Mouse (Mus musculus) c-Kit-negative CD71-positive TER-119-positive erythroid progenitor cells, embryonic 14.5 days (primary cell): ENCODE results near the gene Nfasc.

Experiments used
- DNase-seq: peaks from one replicate; pipeline ENCODE4 v3.0.0-alpha.2; 2013; ENCODE audit warnings: low read depth, low spot score

Nfasc gene

DNA sequence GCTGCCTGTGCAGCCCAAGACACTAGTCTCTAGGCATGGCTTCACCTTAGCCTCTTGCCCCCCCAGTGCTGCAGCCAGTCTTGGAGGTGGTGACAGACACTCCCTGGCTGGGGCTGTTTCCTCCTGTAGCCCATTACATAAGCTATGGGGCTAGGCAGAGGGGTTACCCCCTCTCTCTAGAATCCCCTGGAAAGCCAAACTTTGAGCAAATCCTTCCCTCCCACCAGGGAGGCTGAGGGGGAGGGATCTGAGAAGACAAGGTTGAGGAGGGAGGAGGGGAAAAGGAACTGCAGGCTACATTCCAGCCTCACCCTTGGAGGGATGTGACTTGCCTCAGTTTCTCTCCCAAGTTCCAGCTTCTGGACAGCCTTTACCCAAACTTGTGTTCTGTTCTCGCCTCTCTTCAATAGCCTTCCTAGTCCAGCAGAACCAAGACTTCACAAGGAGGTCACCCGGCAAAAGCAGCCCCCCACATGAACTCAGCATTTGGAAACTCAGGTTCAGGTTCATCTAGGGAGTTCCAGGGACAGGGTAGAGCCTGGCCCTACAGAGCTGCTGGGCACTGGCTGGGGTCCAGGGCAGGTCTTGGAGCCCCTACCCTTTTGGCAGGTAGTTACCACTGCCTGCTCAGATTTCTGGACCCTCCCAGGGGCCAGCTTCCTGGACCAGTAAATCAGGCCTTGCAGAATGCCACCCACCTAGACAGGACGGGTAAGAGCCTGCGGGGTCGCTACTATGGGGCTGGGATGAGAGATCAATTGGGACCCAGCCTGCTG is 199.6 kb downstream of the Nfasc start:
- DNase-seq = no peak

DNA sequence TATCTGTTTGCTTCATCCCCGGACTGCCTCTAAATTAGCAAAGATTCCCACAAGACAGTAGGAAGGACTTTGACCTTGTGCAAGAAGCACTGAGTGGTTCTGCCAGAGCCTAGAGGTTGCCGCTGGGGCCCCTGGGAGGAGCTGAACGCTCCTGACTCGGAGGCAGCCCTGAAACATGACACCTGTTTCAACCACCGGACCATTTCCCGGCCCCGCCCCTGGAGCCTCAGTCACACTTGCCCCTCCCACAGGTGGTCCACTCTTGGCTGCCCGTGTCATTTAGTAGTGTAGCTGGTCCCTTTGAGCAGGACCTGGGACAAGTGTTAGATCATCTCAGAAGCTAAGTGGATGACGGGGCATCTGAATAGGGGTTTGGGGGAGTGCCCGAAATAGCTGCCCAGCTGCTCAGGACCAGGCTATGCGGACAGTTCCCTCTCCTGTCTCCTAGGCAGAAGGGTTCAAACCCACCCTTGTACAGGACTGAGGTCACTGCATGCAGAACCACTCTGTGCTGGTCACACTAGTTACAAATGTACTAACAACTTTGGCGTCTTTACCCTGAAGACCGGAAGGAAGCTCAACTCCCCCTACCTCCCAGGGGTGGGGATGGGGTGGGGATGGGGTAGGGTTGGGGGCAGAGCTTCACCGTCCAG is 200.3 kb downstream of the Nfasc start:
- no peak for DNase-seq

DNA sequence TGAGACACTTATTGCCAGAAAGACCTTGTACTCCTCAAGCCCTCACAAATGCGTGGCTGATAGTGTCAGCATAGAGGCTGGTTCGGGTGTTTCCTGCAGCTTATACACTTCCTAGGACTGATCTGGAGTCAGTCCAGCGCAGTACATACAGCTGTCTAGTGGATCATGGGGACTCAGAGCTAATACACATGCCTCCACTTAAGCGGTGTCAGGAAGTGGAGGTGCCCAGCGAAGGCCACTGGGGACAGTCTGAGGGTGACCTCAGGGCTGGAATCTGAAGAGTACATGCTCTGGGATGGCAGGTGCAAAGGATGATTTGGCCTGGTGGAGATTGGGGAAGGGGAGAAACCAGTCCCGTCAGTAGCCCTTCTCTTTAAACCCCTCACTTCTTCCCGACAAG is 200.9 kb downstream of the Nfasc start:
- DNase-seq = no peak

DNA sequence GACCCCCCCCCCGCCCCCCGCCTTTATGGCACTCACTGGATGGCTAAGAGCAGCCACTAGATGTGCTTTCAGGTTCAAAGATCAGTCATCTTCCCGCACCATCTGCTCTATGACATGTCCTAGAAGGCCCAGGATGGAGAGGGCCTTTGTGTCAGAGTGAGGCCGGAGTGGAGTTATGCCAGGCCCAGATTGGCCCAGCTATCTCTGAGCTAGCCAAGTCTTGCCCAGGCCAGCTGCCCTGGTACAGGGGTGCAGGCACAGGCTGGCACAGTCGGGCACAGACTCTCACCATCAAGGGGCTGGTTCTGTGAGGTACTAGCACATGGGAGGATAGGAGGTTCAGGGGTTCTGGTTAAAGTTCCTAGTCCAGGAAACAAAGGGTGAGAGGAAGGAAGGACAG is 203.9 kb downstream of the Nfasc start:
- no peak for DNase-seq

DNA sequence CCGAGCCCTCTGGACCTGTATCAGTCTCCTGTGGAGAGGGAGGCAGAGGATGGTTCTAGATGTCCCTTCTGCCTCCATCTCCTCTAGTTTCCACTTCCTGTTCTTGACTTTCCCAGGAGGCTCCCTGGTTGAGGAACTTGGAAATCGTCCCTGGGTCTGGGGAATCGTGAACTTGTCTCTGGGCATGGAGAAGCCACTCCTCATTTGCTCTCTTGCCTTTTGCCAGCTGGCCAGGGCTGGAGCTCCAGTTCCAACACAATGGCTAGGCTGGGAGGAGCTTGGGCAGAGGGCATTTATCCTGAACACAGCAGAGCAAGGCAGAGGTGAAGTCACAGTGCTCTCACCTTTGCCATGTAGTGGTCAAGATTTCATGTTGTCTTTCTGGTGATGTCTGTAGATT is 205.2 kb downstream of the Nfasc start:
- DNase-seq = no peak

- no peak for DNase-seq
Observed at GRCm38 (mm10) chr1:132535541-132535940, 206.1 kb downstream of the Nfasc start.

- no peak for DNase-seq
Observed at GRCm38 (mm10) chr1:132533840-132534239, 207.8 kb downstream of the Nfasc start.

DNA sequence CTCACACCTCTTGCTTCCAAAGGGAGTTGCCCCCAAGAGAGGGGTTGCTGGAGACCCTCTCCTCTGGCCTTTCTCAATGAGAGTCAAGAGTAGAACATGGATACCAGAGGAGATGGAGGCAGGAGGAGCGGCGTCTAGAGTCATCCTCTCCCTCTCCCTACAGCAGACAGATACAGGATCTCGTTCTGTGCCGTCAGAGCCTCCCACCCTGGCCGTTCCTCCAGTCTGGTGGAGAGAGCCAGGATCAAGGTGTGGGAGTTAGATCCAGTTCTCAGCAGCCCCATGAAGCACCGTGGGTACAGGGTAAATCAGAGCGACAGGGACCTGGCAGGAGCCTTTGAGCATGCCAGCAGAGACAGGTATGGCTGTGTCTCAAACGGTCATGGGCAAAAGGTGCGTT is 209.1 kb downstream of the Nfasc start:
- no peak for DNase-seq

- no peak for DNase-seq
Observed at GRCm38 (mm10) chr1:132530631-132531191, 210.9 kb downstream of the Nfasc start.

DNA sequence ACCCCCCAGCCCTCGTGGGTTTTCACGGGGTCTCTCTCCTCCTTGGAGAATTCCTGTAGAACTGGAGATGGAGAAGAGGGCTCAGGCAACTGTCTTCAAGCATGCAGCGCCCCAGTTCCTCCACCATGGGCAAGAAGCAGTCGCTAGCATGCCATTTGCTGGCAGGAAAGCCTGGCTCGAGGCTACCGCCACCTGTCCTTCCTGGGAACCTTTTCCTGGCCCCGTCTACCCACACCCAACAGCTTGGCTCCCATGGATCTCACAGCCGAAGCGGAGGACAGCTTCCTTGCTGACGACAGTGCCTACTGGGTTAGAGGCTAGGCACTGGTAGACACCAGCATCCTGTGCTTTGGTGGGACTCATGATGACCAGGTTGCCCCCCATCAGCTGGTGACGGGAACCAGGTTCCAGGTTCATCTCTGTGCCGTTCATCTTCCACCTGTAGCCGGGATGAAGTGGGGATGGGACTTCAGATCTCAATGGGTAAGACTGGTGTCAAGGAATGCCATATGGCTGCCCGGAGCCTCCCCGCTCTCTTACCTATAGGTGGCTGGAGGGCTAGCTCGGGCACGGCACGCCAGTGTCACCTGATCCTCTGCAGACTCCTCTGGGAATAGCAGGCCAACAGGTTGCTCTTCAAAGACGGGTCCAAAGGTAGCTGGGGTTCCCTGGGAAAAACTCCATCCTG is 212.8 kb downstream of the Nfasc start:
- no peak for DNase-seq

DNA sequence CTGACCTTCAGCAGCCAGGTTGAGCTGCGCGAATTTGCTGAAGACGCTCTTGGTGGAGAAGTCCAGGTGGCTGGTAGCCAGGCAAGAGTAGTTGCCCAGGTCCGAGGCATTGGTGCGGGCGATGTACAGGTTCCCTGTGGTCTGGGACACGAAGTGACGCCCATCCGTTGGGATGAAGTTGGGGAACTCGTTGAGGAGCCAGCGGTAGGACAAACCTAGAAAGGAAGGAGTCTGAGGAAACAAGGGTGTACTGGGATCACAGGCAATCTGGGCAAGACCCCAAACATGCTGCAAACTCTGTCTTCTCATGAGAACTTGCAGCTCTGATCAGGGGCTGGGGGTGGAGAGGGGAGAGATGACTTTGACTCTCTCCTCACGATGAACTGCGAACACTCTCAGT is 213.5 kb downstream of the Nfasc start:
- DNase-seq = no peak

GRCm38 (mm10) chr1:132525832-132526231 is 215.8 kb downstream of the Nfasc start:
- peak; percentile 32 for DNase-seq

DNA sequence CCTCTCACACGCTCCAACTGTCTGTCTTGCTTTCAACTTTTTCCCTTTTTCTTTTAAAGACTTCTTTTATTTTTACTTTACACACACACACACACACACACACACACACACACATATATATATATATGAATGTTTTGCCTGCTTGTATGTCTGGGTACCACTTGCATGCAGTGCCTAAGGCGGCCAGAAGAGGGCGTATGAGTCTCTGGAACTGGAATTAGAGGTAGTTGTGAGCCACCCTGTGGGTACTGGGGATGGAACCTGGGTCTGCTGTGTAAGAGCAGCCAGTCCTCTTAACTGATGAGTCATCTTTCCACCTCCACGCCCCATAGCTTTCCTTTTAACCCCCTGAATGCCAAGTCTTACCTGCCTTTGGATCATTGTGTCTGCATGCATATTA is 217.7 kb downstream of the Nfasc start:
- DNase-seq = peak; percentile 33

GRCm38 (mm10) chr1:132523048-132523447 is 218.5 kb downstream of the Nfasc start:
- no peak for DNase-seq

GRCm38 (mm10) chr1:132520764-132521163 is 220.8 kb downstream of the Nfasc start:
- DNase-seq = no peak

DNA sequence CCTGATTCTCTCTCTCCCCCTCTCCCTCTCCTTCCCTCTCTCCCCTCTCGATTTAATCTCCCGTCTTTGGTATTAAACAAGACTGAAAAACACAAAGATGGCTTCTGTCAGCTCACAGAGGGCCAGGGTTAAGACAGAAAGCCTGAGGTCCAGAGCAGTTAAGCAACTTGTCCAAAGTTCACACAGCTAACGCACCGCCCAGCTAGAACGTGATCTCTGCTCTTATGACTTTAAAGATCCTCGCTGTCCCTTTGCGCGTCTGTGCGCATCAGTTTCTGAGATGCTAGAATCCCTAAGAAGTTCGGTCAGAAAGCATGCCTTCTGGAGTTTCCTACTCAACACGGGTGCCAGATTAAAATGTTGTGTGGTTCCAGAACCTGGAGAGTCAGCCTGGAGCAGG is 221.9 kb downstream of the Nfasc start:
- no peak for DNase-seq

- no peak for DNase-seq
Observed at GRCm38 (mm10) chr1:132518621-132519020, 223.0 kb downstream of the Nfasc start.

DNA sequence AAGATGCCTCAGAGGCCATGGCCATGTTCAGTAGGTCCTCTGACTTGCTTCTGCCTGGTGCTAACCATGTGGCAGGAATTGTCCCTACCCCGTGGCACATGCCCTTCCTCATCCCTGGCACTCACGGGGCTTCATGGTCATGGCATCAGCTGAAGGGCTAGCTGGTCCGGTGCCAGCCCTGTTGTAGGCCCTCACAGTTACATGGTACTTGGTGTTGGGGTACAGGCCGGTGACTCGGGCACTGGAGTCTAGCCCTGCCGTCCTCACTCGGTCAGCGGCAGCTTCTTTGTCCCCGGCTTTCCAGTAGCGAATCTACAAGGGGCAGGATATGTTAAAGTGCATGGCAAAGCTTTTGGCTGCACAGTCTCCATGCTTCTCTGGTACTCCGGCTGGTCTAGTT is 224.8 kb downstream of the Nfasc start:
- DNase-seq = no peak

- DNase-seq = no peak
Observed at GRCm38 (mm10) chr1:132515339-132515738, 226.3 kb downstream of the Nfasc start.
